Mouse (Mus musculus): ENCODE measurements around the gene Slc31a2.

- TF ChIP-seq CTCF (IDR thresholded peaks at IDR 0.05; ENCODE audit: low read depth) (no peak), EP300 (IDR thresholded peaks at IDR 0.05; ENCODE audit: low read depth) (no peak)
These were observed 66.7 kb downstream of the Slc31a2 start for GRCm38 (mm10) chr4:62328941-62329660.
